ENCODE assay signal across 21 mouse cellular contexts in genomic region chr5:64700030-64700429, GRCm38 (mm10).
DNase-seq lines count a peak whose midpoint lies in the region; ATAC-seq and TF ChIP-seq lines count a peak whose summit lies in the region.
"Had no signal": no experiment of that assay in that cellular context is flagged by ENCODE, and none has a peak within 500 bp of the region (broad histone marks: within the 10 kb centered on the region; RNA-seq: fewer than 3 reads in every experiment).

No protein-coding gene starts in this region.

- no peak overlapping the region for H3K9ac ChIP-seq in heart, embryonic 13.5 days
- H3K9ac ChIP-seq in intestine, embryonic 16.5 days (ENCODE audit: low read depth, low read length), result no peak overlapping the region
- H3K9ac ChIP-seq in lung, postnatal 0 days (replicated peaks; ENCODE audit: low read depth), result no peak overlapping the region
- H3K9ac ChIP-seq in stomach, embryonic 16.5 days (ENCODE audit: low read length), result no peak overlapping the region
- H3K9ac ChIP-seq: hindbrain, embryonic 13.5 days; neural tube, embryonic 15.5 days had no signal

- no peak for TF ChIP-seq CTCF in lung, postnatal 0 days (IDR thresholded peaks at IDR 0.05)

- no peaks in the 10 kb centered on the region for H3K36me3 ChIP-seq in heart, embryonic 13.5 days
- H3K36me3 ChIP-seq in intestine, embryonic 16.5 days (ENCODE audit: control insufficient read depth, insufficient read depth, low read length), result no peaks in the 10 kb centered on the region
- no peaks in the 10 kb centered on the region for H3K36me3 ChIP-seq in lung, postnatal 0 days (ENCODE audit: insufficient read depth, low read length)
- no peaks in the 10 kb centered on the region for H3K36me3 ChIP-seq in stomach, embryonic 16.5 days (ENCODE audit: control insufficient read depth, insufficient read depth, low read length)
- H3K36me3 ChIP-seq: hindbrain, embryonic 13.5 days; neural tube, embryonic 15.5 days had no signal

- peaks cover 39% of the 10 kb centered on the region for H3K4me1 ChIP-seq in heart, embryonic 13.5 days
- H3K4me1 ChIP-seq in intestine, embryonic 16.5 days (ENCODE audit: control insufficient read depth, insufficient read depth, low read length), result peaks cover 30% of the 10 kb centered on the region
- peaks cover 24% of the 10 kb centered on the region for H3K4me1 ChIP-seq in lung, postnatal 0 days (ENCODE audit: insufficient read depth, low read depth, low read length)
- peaks cover 31% of the 10 kb centered on the region for H3K4me1 ChIP-seq in stomach, embryonic 16.5 days (ENCODE audit: control insufficient read depth, insufficient read depth, low read length)

- H3K4me2 ChIP-seq in heart, embryonic 13.5 days, result peak overlapping the region; percentile 35
- no peak overlapping the region for H3K4me2 ChIP-seq in intestine, embryonic 16.5 days (ENCODE audit: low read depth, low read length)
- no peak overlapping the region for H3K4me2 ChIP-seq in lung, postnatal 0 days (replicated peaks; ENCODE audit: low read depth, low read length)
- H3K4me2 ChIP-seq in stomach, embryonic 16.5 days (ENCODE audit: low read depth, low read length), result no peak overlapping the region
- H3K4me2 ChIP-seq: hindbrain, embryonic 13.5 days; neural tube, embryonic 15.5 days had no signal

- 0 out of 2 replicates have a peak overlapping the region, but pooled peaks have one; percentile 17 for H3K27ac ChIP-seq in heart, embryonic 13.5 days (replicated peaks)
- H3K27ac ChIP-seq in intestine, embryonic 16.5 days (ENCODE audit: low read length), result 0 out of 2 replicates have a peak overlapping the region, but pooled peaks have one; percentile 0
- H3K27ac ChIP-seq in lung, postnatal 0 days (ENCODE audit: low read length), result peak overlapping the region; percentile 58; the same call in 1 of the 2 replicates
- H3K27ac ChIP-seq in stomach, embryonic 16.5 days (ENCODE audit: low read length), result peak overlapping the region; percentile 65
- H3K27ac ChIP-seq: hindbrain, embryonic 13.5 days; neural tube, embryonic 15.5 days had no signal

- H3K4me3 ChIP-seq in heart, embryonic 13.5 days, result no peak overlapping the region
- no peak overlapping the region for H3K4me3 ChIP-seq in intestine, embryonic 16.5 days (ENCODE audit: low read length)
- H3K4me3 ChIP-seq in lung, postnatal 0 days (ENCODE audit: low read depth, low read length), result no peak overlapping the region
- H3K4me3 ChIP-seq in stomach, embryonic 16.5 days (replicated peaks; ENCODE audit: low read length), result no peak overlapping the region
- H3K4me3 ChIP-seq: hindbrain, embryonic 13.5 days; myocyte; neural tube, embryonic 15.5 days had no signal

- peak; percentile 83 for TF ChIP-seq EP300 in lung, postnatal 0 days (IDR thresholded peaks at IDR 0.05)

- H3K27me3 ChIP-seq in heart, embryonic 13.5 days (replicated peaks), result no peaks in the 10 kb centered on the region
- no peaks in the 10 kb centered on the region for H3K27me3 ChIP-seq in intestine, embryonic 16.5 days (replicated peaks; ENCODE audit: control insufficient read depth, insufficient read depth, low read length)
- H3K27me3 ChIP-seq in lung, postnatal 0 days (replicated peaks; ENCODE audit: insufficient read depth, low read length), result no peaks in the 10 kb centered on the region
- H3K27me3 ChIP-seq in stomach, embryonic 16.5 days (ENCODE audit: control insufficient read depth, insufficient read depth, low read length), result no peaks in the 10 kb centered on the region
- H3K27me3 ChIP-seq: hindbrain, embryonic 13.5 days; neural tube, embryonic 15.5 days; Patski had no signal

- DNase-seq in heart, adult 8-10 months (ENCODE audit: low spot score), result no peak
- peak; percentile 93 for DNase-seq in lung, postnatal 0 days (ENCODE audit: low spot score)
- DNase-seq in adrenal gland, adult 2 months, result no peak
- no peak for DNase-seq in layer of hippocampus, adult 18-20 months (ENCODE audit: low spot score in 2 of 2)
- DNase-seq: B cell, adult 2 months; cerebellum, adult 9-11 months; embryo, embryonic 11 days; heart, postnatal 14 days; kidney, adult 18-20 months; left cerebral cortex, postnatal 4 days; midbrain, embryonic 14.5 days; right cerebral cortex, postnatal 25 days; thymus, postnatal 36 days had no signal

- 38% methylated on average over 6 of the region's 6 CpGs for WGBS in heart, embryonic 13.5 days
- WGBS in intestine, embryonic 16.5 days, result 48% methylated on average over 6 of the region's 6 CpGs
- 35% methylated on average over 6 of the region's 6 CpGs for WGBS in lung, postnatal 0 days
- 46% methylated on average over 6 of the region's 6 CpGs for WGBS in stomach, embryonic 16.5 days

- H3K9me3 ChIP-seq in heart, embryonic 13.5 days, result no peaks in the 10 kb centered on the region
- H3K9me3 ChIP-seq in intestine, embryonic 16.5 days (ENCODE audit: control insufficient read depth, low read length), result no peaks in the 10 kb centered on the region
- no peaks in the 10 kb centered on the region for H3K9me3 ChIP-seq in lung, postnatal 0 days (ENCODE audit: low read length)
- H3K9me3 ChIP-seq in stomach, embryonic 16.5 days (replicated peaks; ENCODE audit: control insufficient read depth, low read length), result no peaks in the 10 kb centered on the region
- H3K9me3 ChIP-seq: hindbrain, embryonic 13.5 days; neural tube, embryonic 15.5 days had no signal

- no peak for ATAC-seq in heart, embryonic 13.5 days (ENCODE audit: extremely low read depth, insufficient number of reproducible peaks, low FRiP score, low TSS enrichment)
- no peak for ATAC-seq in intestine, embryonic 16.5 days
- peak; percentile 74 for ATAC-seq in lung, postnatal 0 days
- no peak; the same call in 1 of the 2 replicates for ATAC-seq in stomach, embryonic 16.5 days (ENCODE audit: insufficient read depth, low FRiP score)
- ATAC-seq: forebrain, embryonic 14.5 days; Patski had no signal

Comparison
In these comparisons a context has a peak if more than half of its experiments do, and no peak if none do; other contexts are left out.
1. H3K27ac ChIP-seq: peak in every context shown above with its lines; median percentile 65 in stomach, embryonic 16.5 days; 58 in lung, postnatal 0 days; 17 in heart, embryonic 13.5 days; 0 in intestine, embryonic 16.5 days.